Mouse (Mus musculus): ENCODE measurements around the gene Fras1.

Fras1 gene

GRCm38 (mm10) chr5:96574586-96574985, 200.8 kb downstream of the Fras1 start:
- in situ Hi-C loops (cut with MboI, MseI): no loop called here

DNA sequence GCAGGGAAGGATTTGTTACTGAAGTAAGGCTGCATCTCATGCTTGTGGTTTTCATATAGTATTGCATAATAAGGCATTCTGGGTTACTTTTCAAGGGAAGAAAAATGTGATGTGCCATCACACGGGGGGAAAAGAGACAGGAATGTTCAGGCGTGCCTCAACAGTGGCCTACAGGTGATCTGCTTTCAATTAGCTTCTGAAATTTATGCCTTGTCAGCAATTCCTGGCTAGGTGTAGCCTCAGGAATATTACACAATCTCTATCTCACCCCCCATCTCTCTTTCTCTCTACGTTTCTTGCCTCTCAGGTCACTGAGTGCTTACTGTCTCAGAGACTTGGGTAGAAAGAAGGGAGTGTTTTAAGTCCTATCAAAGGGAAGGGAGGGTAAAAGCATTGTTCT, 204.9 kb downstream of the Fras1 start:
- in situ Hi-C loops (cut with MboI, MseI): no loop called here

- in situ Hi-C loops (cut with MboI, MseI): no loop called here
Observed at GRCm38 (mm10) chr5:96579938-96580337, 206.2 kb downstream of the Fras1 start.

GRCm38 (mm10) chr5:96584730-96585129, 211.0 kb downstream of the Fras1 start:
- in situ Hi-C loops (cut with MboI, MseI): no loop called here

- in situ Hi-C loops (cut with MboI, MseI): no loop called here
Observed at GRCm38 (mm10) chr5:96590621-96591020, 216.9 kb downstream of the Fras1 start.

DNA sequence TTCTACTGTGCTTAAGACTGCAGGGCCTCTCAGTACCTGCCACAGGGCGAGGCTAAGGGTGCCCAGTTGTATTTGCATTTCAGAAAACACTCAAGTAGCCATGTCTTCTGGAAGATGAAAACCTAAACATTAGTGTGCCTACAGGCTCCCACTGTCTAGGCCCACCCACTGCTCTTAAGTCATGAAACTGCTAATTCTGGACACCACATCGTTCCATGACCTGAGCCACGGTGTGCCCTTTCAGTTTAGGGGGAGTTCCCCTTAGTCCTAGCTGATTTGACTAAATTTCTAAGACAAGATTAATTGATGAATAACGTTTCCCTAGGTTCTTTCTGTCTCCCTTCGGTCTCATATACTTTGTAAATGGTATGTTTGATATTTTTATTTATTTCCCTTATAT, 222.0 kb downstream of the Fras1 start:
- in situ Hi-C loops (cut with MboI, MseI): no loop called here

- in situ Hi-C loops (cut with MboI, MseI): no loop called here
Observed at GRCm38 (mm10) chr5:96603974-96604769, 230.4 kb downstream of the Fras1 start.

DNA sequence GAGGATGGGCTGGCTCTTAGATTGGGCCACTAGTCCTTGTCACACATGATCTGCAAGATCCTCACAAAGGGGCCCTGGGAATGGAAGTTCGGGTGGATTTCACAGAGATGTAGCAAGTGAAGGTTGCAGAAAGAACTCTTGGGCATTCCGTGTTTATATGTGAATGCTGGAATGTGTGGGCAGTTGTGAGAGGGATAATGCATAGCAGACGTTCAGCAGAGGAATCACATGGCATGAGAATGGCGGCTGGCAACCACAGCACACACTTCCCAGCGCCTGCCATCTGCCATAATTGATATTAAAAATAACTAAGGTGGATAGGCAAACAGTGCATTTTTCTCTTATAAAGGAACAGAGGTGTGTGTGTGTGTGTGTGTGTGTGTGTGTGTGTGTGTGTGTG, 234.3 kb downstream of the Fras1 start:
- in situ Hi-C loops (cut with MboI, MseI): no loop called here

- in situ Hi-C loops (cut with MboI, MseI): no loop called here
Observed at GRCm38 (mm10) chr5:96608581-96609280, 235.0 kb downstream of the Fras1 start.

DNA sequence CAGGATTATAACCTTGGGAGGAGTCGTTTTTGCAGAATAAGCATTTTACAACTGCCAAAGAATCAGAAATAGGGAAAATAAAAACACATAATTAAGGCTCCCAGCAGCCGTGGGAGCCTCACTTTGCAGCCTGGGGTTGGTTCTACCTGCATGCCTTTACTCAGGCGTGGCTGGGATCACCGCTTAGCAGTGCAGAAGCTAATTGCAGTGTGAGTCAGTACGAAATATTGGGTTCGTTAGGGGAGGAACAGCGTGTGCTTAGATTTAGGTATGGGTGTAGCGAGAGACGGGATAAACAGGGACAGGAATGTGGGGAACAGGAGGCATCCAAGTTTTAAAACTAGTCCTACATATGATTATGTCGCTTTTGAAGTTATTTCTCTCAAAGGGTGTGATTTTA, 238.3 kb downstream of the Fras1 start:
- in situ Hi-C loops (cut with MboI, MseI): no loop called here

DNA sequence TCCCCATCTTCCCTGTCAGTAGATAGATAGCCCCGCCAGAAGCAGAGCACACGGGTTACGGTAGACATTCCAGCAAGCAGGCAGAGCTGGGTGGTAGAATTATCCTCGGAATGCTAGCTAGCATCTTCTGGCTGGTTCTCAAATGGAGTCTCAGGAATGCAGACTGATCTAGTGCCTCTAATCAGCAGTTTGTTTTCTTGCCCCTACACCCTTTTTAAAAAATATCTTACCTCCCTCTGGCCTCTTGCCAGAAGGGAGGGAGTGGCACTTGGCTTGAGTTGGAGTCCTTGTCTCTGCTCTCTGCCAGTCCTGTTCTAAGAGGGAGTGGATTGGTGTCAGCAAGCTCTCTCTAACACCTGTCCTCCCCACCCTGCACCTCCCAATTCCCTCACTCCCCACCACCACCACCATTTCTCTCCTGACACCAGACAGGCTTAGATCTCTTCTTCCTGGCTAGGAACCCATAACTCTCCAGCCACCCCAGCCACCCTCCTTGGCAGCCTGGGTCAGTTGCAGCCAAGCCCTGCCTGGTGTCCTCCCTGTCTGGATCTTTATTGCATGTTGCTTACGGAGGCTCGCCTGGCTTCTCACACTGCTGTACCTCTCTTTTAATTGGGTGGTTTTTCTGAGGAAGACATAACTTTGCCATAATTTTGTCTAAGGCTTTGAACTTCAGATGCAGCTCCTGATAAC, 243.3 kb downstream of the Fras1 start:
- in situ Hi-C loops (cut with MboI, MseI): no loop called here

DNA sequence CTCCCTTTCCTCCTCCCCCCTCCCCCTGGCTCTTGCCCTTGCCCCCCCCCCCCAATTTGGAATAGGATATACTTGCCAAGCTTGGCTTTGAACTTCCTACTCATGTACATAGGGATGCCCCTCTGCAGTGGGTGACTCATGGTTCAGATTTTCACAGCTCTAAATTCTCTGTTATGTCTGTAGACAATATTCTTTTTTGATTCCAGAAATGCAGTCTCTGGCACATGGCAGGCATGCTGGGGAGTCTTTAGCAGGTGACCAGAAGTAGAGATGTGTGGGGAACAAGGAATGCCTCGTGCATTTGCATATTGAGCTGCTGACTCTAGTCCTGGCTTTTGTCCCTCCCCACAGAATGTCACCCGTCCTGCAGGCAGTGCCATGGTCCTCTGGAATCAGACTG, 244.3 kb downstream of the Fras1 start:
- in situ Hi-C loops (cut with MboI, MseI): no loop called here

GRCm38 (mm10) chr5:96620209-96620608, 246.5 kb downstream of the Fras1 start:
- in situ Hi-C loops (cut with MboI, MseI): no loop called here

DNA sequence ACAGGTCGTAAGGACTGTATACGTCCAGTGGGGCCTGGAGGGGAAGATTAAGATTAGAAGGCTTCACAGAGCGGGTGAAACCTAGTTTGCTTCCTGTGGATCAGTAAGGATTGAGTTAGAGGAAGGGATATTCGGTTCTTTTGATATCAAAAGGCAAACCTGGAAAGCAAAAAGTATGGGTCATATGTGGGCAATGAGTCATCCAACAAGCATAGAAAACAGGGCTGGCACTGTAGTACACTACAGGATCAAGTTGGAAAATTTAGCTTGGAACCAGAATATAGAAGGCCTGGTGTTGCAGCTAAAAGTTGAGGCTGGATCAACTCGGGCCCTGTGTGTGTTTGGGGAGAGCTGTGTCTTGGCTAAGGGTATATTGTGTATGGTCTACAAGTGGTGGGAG, 246.9 kb downstream of the Fras1 start:
- in situ Hi-C loops (cut with MboI, MseI): no loop called here

GRCm38 (mm10) chr5:96622604-96623352, 249.0 kb downstream of the Fras1 start:
- in situ Hi-C loops (cut with MboI, MseI): no loop called here

DNA sequence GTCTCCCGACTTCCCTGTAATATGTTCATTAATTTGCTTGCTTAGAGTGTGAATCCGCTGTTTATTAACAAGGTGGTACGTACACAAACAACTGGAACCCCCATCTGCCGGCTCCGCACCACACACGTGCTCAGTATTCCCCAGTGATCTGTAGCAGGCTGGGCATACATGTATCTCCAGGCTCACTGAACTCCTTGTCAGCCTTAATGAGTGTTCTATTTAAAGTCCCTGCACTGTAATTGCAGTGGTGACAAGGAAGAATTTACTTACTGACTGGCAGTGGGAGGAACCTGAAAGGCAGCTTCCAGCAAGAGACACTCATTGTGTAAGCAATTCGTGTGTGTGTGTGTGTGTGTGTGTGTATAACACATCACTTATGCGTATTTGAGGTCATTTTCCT, 256.1 kb downstream of the Fras1 start:
- in situ Hi-C loops (cut with MboI, MseI): no loop called here

DNA sequence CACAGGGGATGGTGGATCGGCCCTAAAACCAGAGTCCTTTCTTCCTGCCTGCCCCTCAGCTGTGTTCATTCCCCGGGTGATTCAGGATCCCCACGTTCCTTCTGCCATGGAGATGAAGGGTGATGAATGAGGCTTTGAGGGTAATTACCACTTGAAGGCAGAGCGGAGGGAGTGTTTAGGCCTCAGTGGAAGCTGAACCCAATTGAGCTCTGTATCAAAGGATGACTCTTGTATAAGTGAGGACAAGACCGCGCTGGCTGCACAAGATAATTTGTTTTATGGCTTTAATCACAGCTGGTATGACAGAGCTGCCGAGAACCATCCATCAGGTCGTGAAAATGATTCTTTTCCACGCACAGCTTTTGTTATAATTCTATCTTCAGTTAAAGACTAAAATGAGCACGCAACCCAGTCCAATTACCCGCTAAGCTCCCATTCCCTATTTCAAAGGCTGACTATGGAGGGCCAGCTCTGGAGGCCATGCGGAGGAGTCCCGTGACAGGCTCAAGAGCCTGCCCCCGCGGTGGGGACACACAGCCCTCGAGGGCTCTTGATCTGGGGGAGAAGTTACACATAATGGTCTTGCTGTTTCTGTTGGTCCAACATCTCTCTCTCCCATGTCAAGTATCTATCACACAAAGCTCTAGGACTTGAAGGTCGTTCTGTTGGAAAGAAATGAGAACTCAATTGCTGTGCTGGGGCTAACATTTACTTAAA, 261.5 kb downstream of the Fras1 start:
- in situ Hi-C loops (cut with MboI, MseI): no loop called here

- in situ Hi-C loops (cut with MboI, MseI): no loop called here
Observed at GRCm38 (mm10) chr5:96635866-96636265, 262.1 kb downstream of the Fras1 start.

DNA sequence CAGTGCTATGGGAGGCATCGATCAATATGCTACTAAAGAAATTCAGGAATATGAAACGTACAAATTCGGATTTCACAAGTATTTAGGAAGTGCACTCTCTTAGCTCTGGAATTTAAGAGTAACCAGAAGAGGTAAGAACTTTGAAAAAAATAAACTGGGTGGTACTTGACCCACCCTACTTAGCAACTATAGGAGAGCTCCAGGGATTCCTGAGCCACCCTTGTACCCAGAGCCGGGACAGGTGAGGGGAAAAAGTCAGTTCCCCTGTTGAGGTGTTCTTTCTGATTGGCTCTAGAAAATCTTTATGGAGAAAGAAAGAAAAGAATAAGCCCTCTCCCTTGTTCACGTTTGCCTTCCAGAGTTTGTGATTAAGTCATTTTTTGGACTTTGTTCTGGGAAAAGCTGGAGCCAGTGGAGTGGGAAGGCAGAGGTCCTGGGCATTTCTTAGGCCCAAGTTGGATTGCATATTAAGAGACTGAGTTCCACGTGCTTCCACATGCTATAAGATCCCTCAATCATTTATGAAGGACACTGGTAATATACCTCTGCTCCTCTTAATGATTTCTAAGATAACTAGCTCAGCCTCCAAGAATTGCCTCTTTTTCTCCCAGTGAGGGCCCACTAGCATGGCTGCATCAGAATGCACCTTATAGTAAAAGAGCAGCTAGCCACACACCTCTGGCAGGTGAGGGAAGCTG, 265.6 kb downstream of the Fras1 start:
- in situ Hi-C loops (cut with MboI, MseI): no loop called here

DNA sequence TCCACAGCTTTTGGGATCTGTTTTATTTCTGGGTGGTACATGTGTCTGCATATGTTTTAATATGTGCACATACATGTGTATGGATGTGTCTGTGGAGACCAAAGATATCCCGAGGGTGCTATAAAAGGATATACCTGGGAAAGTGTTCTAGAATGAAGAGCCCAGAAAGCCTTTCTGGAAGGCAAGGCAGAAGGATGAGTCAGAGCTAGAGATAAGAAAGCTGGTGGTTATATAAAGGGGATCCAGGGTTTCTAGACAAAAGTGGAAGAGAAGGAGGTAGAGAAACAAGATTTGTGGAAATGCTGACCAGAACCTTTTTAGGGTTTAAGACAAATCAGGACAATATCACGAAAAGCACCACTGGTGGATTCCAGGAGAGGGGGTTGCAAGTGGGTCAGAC, 267.5 kb downstream of the Fras1 start:
- in situ Hi-C loops (cut with MboI, MseI): no loop called here

DNA sequence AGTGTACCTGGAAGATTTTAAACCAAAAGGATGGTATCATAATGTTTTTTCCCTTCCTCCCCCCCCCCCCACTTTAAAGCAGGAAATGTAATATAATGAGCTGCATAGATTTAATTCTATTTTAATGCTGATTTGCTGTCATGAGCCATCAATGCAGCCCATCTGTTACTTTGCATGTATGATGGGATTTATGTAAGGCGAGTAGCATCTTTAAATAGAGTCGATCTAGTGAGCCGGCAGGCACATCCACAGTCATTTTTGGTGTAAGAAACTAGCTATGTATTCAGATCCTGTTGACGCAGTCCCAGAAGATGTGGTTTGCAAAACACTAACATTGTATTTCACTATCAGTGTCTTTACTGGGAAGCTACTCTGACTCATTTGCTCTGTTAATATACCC, 301.9 kb downstream of the Fras1 start:
- in situ Hi-C loops (cut with MboI, MseI): no loop called here
